Mouse (Mus musculus) liver, embryonic 15.5 days (tissue): ENCODE data around the gene Csad. TPM values are rescaled to one million over a fixed set of nuclear protein-coding genes. Genes with fewer than 3 reads are reported as not detected.
"Not testable (repeated sequence)": the region's sequence is repeated elsewhere in the genome, so short reads cannot be mapped to it uniquely, and the experiment has no call there.

Experiments used
- ATAC-seq: fragments of 200-750 bp; cut with Nextera tagmentation; 2 replicates; pipeline ENCODE4 v1.8.0; 2017; ENCODE audit warnings: moderate number of reproducible peaks, mild to moderate bottlenecking, moderate library complexity; ENCODE audit not compliant: insufficient read depth
- H3K27ac ChIP-seq: fragments of 300-500 bp; sonication (generic); replicated peaks from 2 replicates; pipeline ENCODE4 v1.5.1; 2015; ENCODE audit warnings: mild to moderate bottlenecking, inconsistent platforms
- H3K27me3 ChIP-seq: fragments of 300-500 bp; sonication (generic); 2 replicates; pipeline ENCODE4 v1.6.1; 2015; ENCODE audit warnings: mild to moderate bottlenecking, inconsistent platforms
- H3K36me3 ChIP-seq: fragments of 300-500 bp; sonication (generic); replicated peaks from 2 replicates; pipeline ENCODE4 v1.6.1; 2015; ENCODE audit warnings: moderate library complexity, mild to moderate bottlenecking, inconsistent platforms
- H3K4me1 ChIP-seq: fragments of 300-500 bp; sonication (generic); replicated peaks from 2 replicates; pipeline ENCODE4 v1.6.1; 2015; ENCODE audit warnings: inconsistent platforms
- H3K4me2 ChIP-seq: fragments of 300-500 bp; sonication (generic); 2 replicates; pipeline ENCODE4 v1.6.1; 2015; ENCODE audit warnings: moderate library complexity, mild to moderate bottlenecking, inconsistent platforms
- H3K4me3 ChIP-seq: fragments of 300-500 bp; sonication (generic); replicated peaks from 2 replicates; pipeline ENCODE4 v1.5.1; 2015; ENCODE audit warnings: mild to moderate bottlenecking, inconsistent platforms
- H3K9ac ChIP-seq: fragments of 300-500 bp; sonication (generic); 2 replicates; pipeline ENCODE4 v1.6.1; 2015; ENCODE audit warnings: moderate library complexity, mild to moderate bottlenecking, inconsistent platforms
- H3K9me3 ChIP-seq: fragments of 300-500 bp; sonication (generic); replicated peaks from 2 replicates; pipeline ENCODE4 v1.6.1; 2016; ENCODE audit warnings: inconsistent platforms
- WGBS: fragments of 180-500 bp; shearing (Covaris S2); methylation state at CpG from one replicate; pipeline ENCODE4 v1.1.7; 2015; ENCODE audit warnings: mixed read lengths; ENCODE audit not compliant: insufficient replicate concordance; 5-methylcytosine and 5-hydroxymethylcytosine counted together
- polyA plus RNA-seq: library from polyadenylated mRNA; unstranded; fragments of >200 nt; fragmentation: Nextera tagmentation; extraction: Ambion mirVana; gene quantifications from 2 replicates; pipeline ENCODE4 v1.2.1, GENCODE M21; 2015

Csad gene
- polyA plus RNA-seq, 1 experiment from 2014 or later, result 40.5 TPM

GRCm38 (mm10) chr15:102232764-102233163 lies 28.2 kb upstream of the Csad start:
- Histone ChIP-seq H3K4me3 (no peak overlapping the region), H3K9me3 (no peaks in the 10 kb centered on the region), H3K27me3 (peaks cover 5% of the 10 kb centered on the region; the same call in 1 of the 2 replicates), H3K9ac (no peak overlapping the region), H3K36me3 (no peaks in the 10 kb centered on the region), H3K4me2 (no peak overlapping the region), H3K4me1 (peaks cover 53% of the 10 kb centered on the region), H3K27ac (no peak overlapping the region)
- ATAC-seq, result no peak
- 74% methylated on average over 7 of the region's 7 CpGs for WGBS

GRCm38 (mm10) chr15:102231748-102232147 lies 27.2 kb upstream of the Csad start, which contains the start of gene Itgb7:
Gene Itgb7, minus strand, starts transcription at chr15:102231944.
- H3K9me3 ChIP-seq, result no peaks in the 10 kb centered on the region
- peak; percentile 87 for ATAC-seq
- no peaks in the 10 kb centered on the region for H3K36me3 ChIP-seq
- peak within 1 kb of the TSS; percentile 45; the same call in 1 of the 2 replicates for H3K27ac ChIP-seq
- H3K4me1 ChIP-seq, result peaks cover 59% of the 10 kb centered on the region
- H3K4me3 ChIP-seq, result peak within 1 kb of the TSS; percentile 39
- WGBS, result 12% methylated on average over 6 of the region's 6 CpGs
- no peak within 1 kb of the TSS for H3K9ac ChIP-seq
- H3K27me3 ChIP-seq, result peaks cover 5% of the 10 kb centered on the region; the same call in 1 of the 2 replicates
- H3K4me2 ChIP-seq, result peak within 1 kb of the TSS; percentile 64

GRCm38 (mm10) chr15:102230408-102231321 lies 26.1 kb upstream of the Csad start:
- Histone ChIP-seq H3K9me3 (no peaks in the 10 kb centered on the region), H3K27ac (no peak overlapping the region), H3K4me1 (peaks cover 60% of the 10 kb centered on the region), H3K4me3 (peak overlapping the region; percentile 39), H3K27me3 (no peaks in the 10 kb centered on the region), H3K36me3 (no peaks in the 10 kb centered on the region), H3K9ac (no peak overlapping the region), H3K4me2 (peak overlapping the region; percentile 64)
- 66% methylated on average over 17 of the region's 17 CpGs for WGBS
- ATAC-seq, result no peak

GRCm38 (mm10) chr15:102225619-102226018 lies 21.1 kb upstream of the Csad start:
- H3K27ac ChIP-seq, H3K4me3 ChIP-seq, H3K9me3 ChIP-seq, H3K36me3 ChIP-seq, H3K9ac ChIP-seq, ATAC-seq: not testable (repeated sequence)
- 24% methylated on average over 6 of the region's 6 CpGs for WGBS
- H3K4me2 ChIP-seq, result peak overlapping the region; percentile 83; the same call in 1 of the 2 replicates
- H3K27me3 ChIP-seq, result peaks cover 27% of the 10 kb centered on the region
- H3K4me1 ChIP-seq, result peaks cover 29% of the 10 kb centered on the region

GRCm38 (mm10) chr15:102224992-102225617 lies 20.6 kb upstream of the Csad start:
- 2% methylated on average over 21 of the region's 21 CpGs for WGBS
- Histone ChIP-seq H3K9me3 (no peaks in the 10 kb centered on the region), H3K9ac (peak overlapping the region; percentile 36; the same call in 1 of the 2 replicates), H3K27ac (peak overlapping the region; percentile 53), H3K36me3 (no peaks in the 10 kb centered on the region), H3K4me1 (peaks cover 28% of the 10 kb centered on the region), H3K4me2 (peak overlapping the region; percentile 83), H3K4me3 (peak overlapping the region; percentile 48), H3K27me3 (peaks cover 27% of the 10 kb centered on the region)
- ATAC-seq, result peak; percentile 81

GRCm38 (mm10) chr15:102224186-102224991 lies 19.9 kb upstream of the Csad start:
- ATAC-seq, result peak; percentile 59
- Histone ChIP-seq H3K9me3 (no peaks in the 10 kb centered on the region), H3K4me2 (peak overlapping the region; percentile 83), H3K27me3 (peaks cover 27% of the 10 kb centered on the region), H3K36me3 (no peaks in the 10 kb centered on the region), H3K4me1 (peaks cover 28% of the 10 kb centered on the region), H3K9ac (peak overlapping the region; percentile 36), H3K27ac (no peak overlapping the region), H3K4me3 (peak overlapping the region; percentile 48)
- WGBS, result 3% methylated on average over 43 of the region's 43 CpGs

- 67% methylated on average over 10 of the region's 10 CpGs for WGBS
- no peak overlapping the region for H3K27ac ChIP-seq
- no peak overlapping the region for H3K9ac ChIP-seq
- H3K36me3 ChIP-seq, result no peaks in the 10 kb centered on the region
- no peak overlapping the region for H3K4me3 ChIP-seq
- no peaks in the 10 kb centered on the region for H3K9me3 ChIP-seq
- peaks cover 27% of the 10 kb centered on the region for H3K27me3 ChIP-seq
- no peak overlapping the region for H3K4me2 ChIP-seq
- no peak for ATAC-seq
- peaks cover 26% of the 10 kb centered on the region for H3K4me1 ChIP-seq
Observed at GRCm38 (mm10) chr15:102222386-102222785, 17.9 kb upstream of the Csad start.

GRCm38 (mm10) chr15:102217325-102217724 lies 12.8 kb upstream of the Csad start:
- ATAC-seq, result no peak
- Histone ChIP-seq H3K27ac (no peak overlapping the region), H3K9ac (no peak overlapping the region), H3K4me3 (no peak overlapping the region), H3K4me1 (no peaks in the 10 kb centered on the region), H3K4me2 (no peak overlapping the region), H3K27me3 (peaks cover 3% of the 10 kb centered on the region), H3K36me3 (peaks cover 26% of the 10 kb centered on the region), H3K9me3 (no peaks in the 10 kb centered on the region)
- WGBS, result 84% methylated on average over 7 of the region's 7 CpGs

- no peak for ATAC-seq
- Histone ChIP-seq H3K4me3 (no peak overlapping the region), H3K4me1 (no peaks in the 10 kb centered on the region), H3K27me3 (no peaks in the 10 kb centered on the region), H3K9me3 (no peaks in the 10 kb centered on the region), H3K36me3 (peaks cover 33% of the 10 kb centered on the region), H3K4me2 (no peak overlapping the region), H3K27ac (no peak overlapping the region), H3K9ac (no peak overlapping the region)
- WGBS, result 78% methylated on average over 16 of the region's 16 CpGs
Observed at GRCm38 (mm10) chr15:102216459-102217228, 12.1 kb upstream of the Csad start.

GRCm38 (mm10) chr15:102215624-102216023 lies 11.1 kb upstream of the Csad start:
- H3K36me3 ChIP-seq, result peaks cover 43% of the 10 kb centered on the region

More at GRCm38 (mm10) chr15:102215624-102216023, 11.1 kb upstream of the Csad start:
- Histone ChIP-seq H3K4me2 (no peak overlapping the region), H3K4me1 (no peaks in the 10 kb centered on the region), H3K9me3 (no peaks in the 10 kb centered on the region), H3K27me3 (no peaks in the 10 kb centered on the region), H3K9ac (no peak overlapping the region), H3K27ac (no peak overlapping the region), H3K4me3 (no peak overlapping the region)
- WGBS, result 69% methylated on average over 6 of the region's 6 CpGs
- ATAC-seq, result no peak
